Mouse (Mus musculus) layer of hippocampus, postnatal 10 days (tissue): ENCODE results near the gene Calm3. TPM values are rescaled to one million over a fixed set of nuclear protein-coding genes. Genes with fewer than 3 reads are reported as not detected.

ENCODE experiments used
- DNase-seq, 2 experiments: peaks; one replicate each; pipeline ENCODE4 v3.0.0; 2021; ENCODE audit warnings: low spot score in 2 of 2
- total RNA-seq, 2 experiments: library from RNA; stranded (reverse); gene quantifications; 2 replicates each; pipeline ENCODE4 v1.2.3; 2021

Calm3 gene
- total RNA-seq, 2 experiments from 2014 or later = 2,090 to 2,190 TPM

- DNase-seq = no peak
Measured at GRCm38 (mm10) chr7:16942861-16943260, 18.9 kb upstream of the Calm3 start.

- peak in 1 of 2 experiments; percentile 39 for DNase-seq
Measured at GRCm38 (mm10) chr7:16940292-16940691, 16.4 kb upstream of the Calm3 start.

- peak in 1 of 2 experiments; percentile 71 for DNase-seq
Measured at GRCm38 (mm10) chr7:16938117-16938791, 14.3 kb upstream of the Calm3 start.

GRCm38 (mm10) chr7:16937312-16937711 lies 13.4 kb upstream of the Calm3 start:
- peak in 1 of 2 experiments; percentile 50 for DNase-seq

- DNase-seq = peak; percentile 69 to 74
Measured at GRCm38 (mm10) chr7:16932704-16933577, 9.0 kb upstream of the Calm3 start.

- DNase-seq = peak; percentile 94 to 95
Measured at GRCm38 (mm10) chr7:16931968-16932627, 8.2 kb upstream of the Calm3 start.

GRCm38 (mm10) chr7:16930850-16931249 lies 6.9 kb upstream of the Calm3 start:
- DNase-seq = peak; percentile 80 to 83

- no peak for DNase-seq
Measured at GRCm38 (mm10) chr7:16928341-16928740, 4.4 kb upstream of the Calm3 start.

GRCm38 (mm10) chr7:16923283-16924036 lies 454 bp downstream of the Calm3 start:
- peak; percentile 53 to 64 for DNase-seq

GRCm38 (mm10) chr7:16922360-16922973 lies 1.4 kb downstream of the Calm3 start:
- DNase-seq = peak; percentile 49 to 54

GRCm38 (mm10) chr7:16921881-16922335 lies 2.0 kb downstream of the Calm3 start:
- peak in 1 of 2 experiments; percentile 33 for DNase-seq

- peak in 1 of 2 experiments; percentile 57 for DNase-seq
Measured at GRCm38 (mm10) chr7:16920818-16921791, 2.8 kb downstream of the Calm3 start.

- DNase-seq = peak in 1 of 2 experiments; percentile 36
Measured at GRCm38 (mm10) chr7:16920150-16920579, 3.7 kb downstream of the Calm3 start.

- no peak for DNase-seq
Measured at GRCm38 (mm10) chr7:16919395-16920149, 4.3 kb downstream of the Calm3 start.

GRCm38 (mm10) chr7:16918670-16919069 lies 5.2 kb downstream of the Calm3 start:
- DNase-seq = no peak

- DNase-seq = peak in 1 of 2 experiments; percentile 63
Measured at GRCm38 (mm10) chr7:16918014-16918413, 5.9 kb downstream of the Calm3 start.

- no peak for DNase-seq
Measured at GRCm38 (mm10) chr7:16917447-16917846, 6.5 kb downstream of the Calm3 start.
